Mouse (Mus musculus) cerebral cortex, adult 2 months (tissue): Measurements from ENCODE around the gene L3mbtl4.

Experiments
- WGBS: fragments of 180-500 bp; shearing (Covaris S2); methylation state at CpG from one replicate; pipeline ENCODE4 v1.1.7; 2018; 5-methylcytosine and 5-hydroxymethylcytosine counted together

Gene L3mbtl4

GRCm38 (mm10) chr17:68388481-68388880, 114.9 kb downstream of the L3mbtl4 start:
- 58% methylated on average over 5 of the region's 5 CpGs for WGBS

DNA sequence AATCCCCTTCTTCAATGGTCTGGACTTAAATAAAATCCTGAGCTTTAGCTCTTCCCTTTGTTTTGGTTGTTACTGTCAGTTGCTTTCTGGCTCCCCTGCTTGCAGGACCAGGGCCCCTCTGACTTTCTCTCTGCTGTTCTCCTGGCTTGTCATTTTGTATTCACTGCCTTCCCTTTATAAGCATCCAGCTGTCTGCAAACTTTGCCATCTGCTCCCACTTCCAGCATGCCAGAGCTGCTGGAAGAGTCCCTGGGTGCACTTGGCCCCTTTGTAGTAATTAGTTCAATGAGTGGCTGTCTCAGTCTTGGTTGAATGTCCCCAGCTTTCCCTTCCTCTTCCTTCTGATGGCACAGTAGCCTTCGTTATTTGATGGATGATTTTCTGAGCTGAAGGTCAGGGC, 132.4 kb downstream of the L3mbtl4 start:
- WGBS = 54% methylated on average over 1 of the region's 1 CpGs

GRCm38 (mm10) chr17:68407121-68407520, 133.5 kb downstream of the L3mbtl4 start:
- 73% methylated on average over 1 of the region's 1 CpGs for WGBS

GRCm38 (mm10) chr17:68422663-68423498, 149.3 kb downstream of the L3mbtl4 start:
- 41% methylated on average over 12 of the region's 12 CpGs for WGBS

- WGBS = 80% methylated on average over 5 of the region's 5 CpGs
Observed at GRCm38 (mm10) chr17:68433576-68433975, 160.0 kb downstream of the L3mbtl4 start.

- WGBS = 90% methylated on average over 1 of the region's 1 CpGs
Observed at GRCm38 (mm10) chr17:68450921-68451320, 177.3 kb downstream of the L3mbtl4 start.

GRCm38 (mm10) chr17:68461471-68461870, 187.9 kb downstream of the L3mbtl4 start:
- WGBS = 86% methylated on average over 5 of the region's 5 CpGs

GRCm38 (mm10) chr17:68467311-68467710, 193.7 kb downstream of the L3mbtl4 start:
- 61% methylated on average over 1 of the region's 1 CpGs for whole genome bisulfite sequencing

GRCm38 (mm10) chr17:68490065-68490691, 216.6 kb downstream of the L3mbtl4 start:
- 69% methylated on average over 4 of the region's 4 CpGs for WGBS

DNA sequence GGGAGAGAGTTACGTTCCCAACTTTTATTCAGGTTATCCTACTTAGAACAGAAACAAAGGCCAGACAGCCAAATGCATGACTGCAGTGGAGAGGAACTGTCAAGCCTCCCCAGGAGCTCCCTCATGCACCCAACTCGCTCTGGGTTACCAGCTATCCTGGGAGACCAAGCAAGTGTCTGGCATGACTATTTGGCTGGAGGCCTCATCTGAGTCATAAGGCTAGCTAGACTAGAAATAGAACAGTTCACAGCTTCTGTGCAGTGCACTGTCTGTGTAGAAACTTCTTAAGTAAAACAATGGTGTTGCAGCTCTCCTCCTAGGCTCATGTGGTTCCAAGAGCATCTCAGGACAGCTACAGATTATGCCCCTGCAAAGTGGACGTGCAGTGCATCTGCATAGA, 218.6 kb downstream of the L3mbtl4 start:
- 54% methylated on average over 3 of the region's 3 CpGs for WGBS

DNA sequence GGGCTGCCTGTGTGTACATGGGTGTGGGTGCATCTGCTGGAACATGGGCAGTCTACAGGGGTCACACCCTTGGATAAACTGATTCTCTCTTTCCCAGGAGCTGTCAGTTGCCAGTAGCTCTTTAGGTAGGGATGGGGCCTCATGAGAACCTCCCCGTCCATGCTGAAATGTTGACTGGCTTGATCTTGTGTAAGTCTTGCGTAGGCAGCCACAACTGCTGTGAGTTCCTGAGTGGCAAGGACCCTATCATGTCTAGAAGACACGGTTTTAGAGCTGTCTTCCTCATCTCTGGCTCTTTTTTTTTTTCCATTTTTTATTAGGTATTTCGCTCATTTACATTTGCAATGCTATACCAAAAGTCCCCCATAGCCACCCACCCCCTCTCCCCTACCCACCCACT, 229.4 kb downstream of the L3mbtl4 start:
- WGBS = 84% methylated on average over 2 of the region's 4 CpGs

- WGBS = 57% methylated on average over 9 of the region's 9 CpGs
Observed at GRCm38 (mm10) chr17:68559698-68560097, 286.1 kb downstream of the L3mbtl4 start.

DNA sequence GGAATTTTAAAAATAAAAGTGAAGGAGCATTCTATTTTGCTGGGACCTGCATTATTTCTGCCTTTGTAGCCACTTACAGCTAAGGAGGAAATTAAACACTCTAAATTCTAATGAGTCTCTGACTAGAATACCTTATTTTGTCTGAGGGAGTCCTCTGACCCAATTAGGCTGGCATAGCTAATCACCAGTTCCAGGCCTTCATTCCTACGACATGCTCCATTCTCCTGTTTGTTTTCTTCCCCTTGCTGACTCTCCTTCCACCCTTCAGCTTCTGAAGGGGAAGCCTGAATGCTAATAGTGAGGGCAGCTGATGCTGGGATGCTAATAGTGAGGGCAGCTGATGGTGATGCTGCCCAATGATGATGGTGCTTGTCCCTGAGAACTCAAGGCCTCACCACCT, 286.7 kb downstream of the L3mbtl4 start:
- WGBS = 43% methylated on average over 1 of the region's 1 CpGs

DNA sequence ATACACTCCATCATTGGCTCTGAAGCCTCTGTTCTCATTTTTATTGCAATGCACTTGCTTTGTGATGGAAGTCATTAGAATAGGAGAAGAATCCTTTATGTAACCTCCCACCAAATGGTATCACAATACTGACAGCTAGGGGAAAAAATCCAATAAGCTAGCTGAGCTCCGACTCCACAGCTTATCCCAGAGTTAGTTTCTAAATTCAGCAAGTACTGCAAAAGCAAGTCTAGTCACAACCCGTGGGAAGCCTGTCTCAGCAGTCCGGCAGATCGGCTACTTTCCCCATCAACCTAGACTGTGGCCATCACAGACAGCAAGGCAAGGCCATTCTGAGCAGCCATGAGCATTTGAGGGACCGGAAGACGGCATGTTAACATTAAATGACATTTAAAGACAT, 298.2 kb downstream of the L3mbtl4 start:
- WGBS = 57% methylated on average over 6 of the region's 6 CpGs

- 84% methylated on average over 3 of the region's 3 CpGs for whole genome bisulfite sequencing
Observed at GRCm38 (mm10) chr17:68585195-68585594, 311.6 kb downstream of the L3mbtl4 start.

DNA sequence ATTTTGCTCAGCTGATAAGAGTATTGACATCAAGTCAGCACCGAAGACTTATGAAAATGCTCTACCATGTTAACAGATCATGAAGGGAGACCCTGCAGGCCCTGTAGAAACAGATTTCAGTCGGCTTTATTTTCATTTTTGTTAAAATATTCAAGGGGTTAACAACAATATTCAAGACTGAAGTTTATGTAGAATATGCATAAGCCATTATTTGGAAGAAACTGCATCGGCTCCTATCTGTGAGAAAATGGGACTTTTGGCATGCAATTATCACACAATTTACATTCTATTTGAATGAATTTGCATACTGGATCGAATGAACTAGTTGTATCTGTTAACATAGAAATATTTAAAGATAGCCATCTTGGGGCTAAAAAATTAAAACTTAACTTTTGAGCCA, 318.0 kb downstream of the L3mbtl4 start:
- 52% methylated on average over 4 of the region's 4 CpGs for whole genome bisulfite sequencing

GRCm38 (mm10) chr17:68602744-68603143, 329.1 kb downstream of the L3mbtl4 start:
- WGBS = 48% methylated on average over 4 of the region's 4 CpGs

- 73% methylated on average over 6 of the region's 6 CpGs for WGBS
Observed at GRCm38 (mm10) chr17:68607691-68608090, 334.1 kb downstream of the L3mbtl4 start.

GRCm38 (mm10) chr17:68611247-68611646, 337.6 kb downstream of the L3mbtl4 start:
- 77% methylated on average over 6 of the region's 6 CpGs for WGBS

GRCm38 (mm10) chr17:68625281-68625680, 351.7 kb downstream of the L3mbtl4 start:
- WGBS = 45% methylated on average over 4 of the region's 4 CpGs

- WGBS = 82% methylated on average over 7 of the region's 7 CpGs
Observed at GRCm38 (mm10) chr17:68629631-68630426, 356.2 kb downstream of the L3mbtl4 start.

DNA sequence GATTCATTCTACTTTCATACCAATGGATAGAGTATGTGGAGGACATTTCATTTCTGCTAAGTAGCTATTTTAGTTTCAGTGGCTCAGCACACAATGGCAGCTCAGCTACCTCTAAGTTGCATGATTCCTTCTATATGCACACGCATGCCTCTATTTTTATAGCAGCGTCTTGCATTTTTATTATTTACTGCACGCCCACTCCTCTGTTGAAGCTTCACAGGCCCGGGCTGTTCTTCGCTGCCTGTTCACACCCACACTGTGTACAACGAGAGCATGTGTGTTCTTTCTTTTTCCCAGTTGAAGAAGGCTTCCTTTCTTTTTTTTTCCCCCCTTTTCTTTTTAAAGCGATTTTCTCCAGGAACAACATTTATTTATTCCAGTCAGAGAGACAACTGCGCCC, 357.8 kb downstream of the L3mbtl4 start:
- 58% methylated on average over 8 of the region's 8 CpGs for WGBS
